Mouse (Mus musculus): ENCODE data around the gene Abhd11.
"Not testable (repeated sequence)": the region's sequence is repeated elsewhere in the genome, so short reads cannot be mapped to it uniquely, and the experiment has no call there.

Abhd11 gene

GRCm38 (mm10) chr5:135024665-135025224, 15.8 kb downstream of the Abhd11 start:
- no peak for DNase-seq

- no peak for DNase-seq
Observed at GRCm38 (mm10) chr5:135025899-135026298, 16.9 kb downstream of the Abhd11 start.

GRCm38 (mm10) chr5:135029007-135029854, 20.3 kb downstream of the Abhd11 start:
- DNase-seq = peak; percentile 65

DNA sequence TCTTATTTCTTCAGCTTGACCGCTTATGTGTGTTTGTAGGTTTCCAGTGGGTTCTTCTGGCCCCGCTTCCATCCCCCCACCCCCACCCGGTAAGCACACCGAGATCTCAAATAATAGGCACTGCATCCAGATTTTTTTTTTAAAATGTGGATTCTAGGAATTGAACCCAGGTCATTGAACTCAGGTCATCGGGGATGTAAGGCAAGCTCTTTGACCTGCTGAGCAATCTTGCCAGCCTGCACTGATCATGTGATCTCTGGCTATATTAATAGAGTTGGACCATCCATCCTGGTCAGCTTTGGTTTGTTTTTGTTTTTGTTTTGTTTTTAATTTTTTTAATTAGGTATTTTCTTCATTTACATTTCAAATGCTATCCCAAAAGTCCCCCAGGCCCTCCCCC, 23.6 kb downstream of the Abhd11 start:
- no peak for DNase-seq

- no peak for DNase-seq
Observed at GRCm38 (mm10) chr5:135034593-135034992, 25.6 kb downstream of the Abhd11 start.

DNA sequence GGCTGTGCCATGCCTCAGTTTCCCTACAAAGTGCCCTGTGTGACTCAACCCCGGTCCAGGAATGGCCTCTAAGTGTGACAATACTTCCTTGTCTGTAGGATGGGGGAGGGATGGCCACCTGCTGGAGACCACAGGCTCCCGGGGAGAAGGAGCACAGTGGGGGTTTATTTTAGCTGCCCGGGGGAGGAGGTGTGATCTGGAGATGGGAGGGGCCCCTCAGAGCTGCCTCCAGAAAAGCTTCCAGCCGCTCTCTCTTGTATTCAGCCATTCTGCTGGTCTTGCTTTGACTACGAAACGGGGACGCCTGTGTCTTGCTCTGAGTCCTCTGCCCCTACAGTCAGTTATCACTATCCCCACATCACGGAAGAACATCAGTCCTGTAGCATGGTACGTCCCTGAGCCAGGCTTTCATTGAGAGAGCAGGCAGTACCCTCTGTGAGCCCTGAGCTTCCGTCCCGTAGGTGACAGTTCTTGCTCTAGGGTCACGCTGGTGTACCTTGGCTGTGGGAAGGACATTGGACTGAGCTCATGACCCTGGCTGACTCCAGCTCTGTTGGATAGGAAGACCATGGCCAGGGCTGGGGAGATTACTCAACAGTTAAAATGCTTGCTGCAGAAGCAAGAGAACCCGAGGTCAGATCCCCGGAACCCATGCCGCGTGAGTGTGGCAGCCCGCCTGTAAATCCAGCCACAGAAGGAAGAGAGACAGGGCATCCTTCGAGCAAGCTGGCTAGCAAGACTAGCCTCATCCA, 26.8 kb downstream of the Abhd11 start:
- no peak for DNase-seq

DNA sequence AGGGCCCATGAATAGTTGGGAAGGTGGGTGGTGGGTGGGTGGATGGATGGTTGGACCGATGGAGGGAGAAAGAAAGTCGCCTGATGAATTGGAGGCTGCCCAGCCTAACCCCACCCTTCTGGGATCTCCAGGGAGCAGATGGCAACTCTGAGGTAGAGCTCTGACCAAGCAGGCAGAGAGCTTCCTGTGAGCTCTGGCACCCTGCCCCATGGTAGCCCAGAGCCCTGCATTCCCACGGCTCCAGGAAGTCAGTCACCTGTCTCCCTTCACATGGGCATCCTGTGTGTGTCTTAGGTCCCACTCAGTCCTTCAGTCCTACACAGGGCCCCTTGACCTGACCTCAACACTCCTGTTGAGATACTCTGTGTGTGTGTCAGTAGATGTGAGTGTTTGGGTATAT, 29.0 kb downstream of the Abhd11 start:
- DNase-seq = no peak

DNA sequence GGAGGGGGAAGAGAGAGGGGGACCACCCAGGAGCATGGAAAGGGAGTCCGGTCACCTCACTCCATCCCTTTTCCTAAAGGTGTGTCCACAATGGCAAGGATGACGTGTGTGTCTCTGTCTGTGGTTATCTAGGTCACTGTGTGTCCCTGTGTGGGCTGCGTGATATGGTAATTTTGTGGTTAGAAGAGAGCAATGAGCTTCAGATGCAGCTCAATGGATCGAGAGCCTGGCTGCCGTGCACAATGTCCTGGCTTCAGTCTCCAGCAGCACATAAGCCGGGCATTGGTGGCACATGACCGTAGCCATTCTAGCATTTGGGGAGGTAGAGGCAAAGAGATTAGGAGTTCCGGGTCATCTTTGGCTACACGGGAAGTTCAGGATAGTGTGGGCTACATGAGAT, 30.6 kb downstream of the Abhd11 start:
- DNase-seq = no peak

DNA sequence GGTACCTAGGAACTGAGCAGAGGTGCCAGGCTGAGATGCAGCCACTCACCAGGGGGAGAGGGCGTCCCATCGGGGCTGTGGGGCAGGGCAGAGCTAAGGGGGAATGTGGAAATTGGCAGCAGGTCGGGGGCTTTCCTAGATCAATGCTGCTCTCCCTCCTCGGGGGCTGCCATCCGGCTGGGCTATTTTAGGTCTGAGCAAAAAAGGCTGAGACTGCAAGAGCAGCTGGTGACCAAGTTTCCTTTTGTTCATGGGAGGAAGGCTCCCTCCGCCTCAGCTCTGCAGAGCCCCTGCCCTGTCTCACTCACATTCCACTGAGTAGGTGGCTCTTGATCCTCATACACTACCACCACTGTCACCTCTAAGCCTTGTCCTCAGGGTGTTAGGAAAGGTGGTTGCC, 31.1 kb downstream of the Abhd11 start:
- DNase-seq = no peak

DNA sequence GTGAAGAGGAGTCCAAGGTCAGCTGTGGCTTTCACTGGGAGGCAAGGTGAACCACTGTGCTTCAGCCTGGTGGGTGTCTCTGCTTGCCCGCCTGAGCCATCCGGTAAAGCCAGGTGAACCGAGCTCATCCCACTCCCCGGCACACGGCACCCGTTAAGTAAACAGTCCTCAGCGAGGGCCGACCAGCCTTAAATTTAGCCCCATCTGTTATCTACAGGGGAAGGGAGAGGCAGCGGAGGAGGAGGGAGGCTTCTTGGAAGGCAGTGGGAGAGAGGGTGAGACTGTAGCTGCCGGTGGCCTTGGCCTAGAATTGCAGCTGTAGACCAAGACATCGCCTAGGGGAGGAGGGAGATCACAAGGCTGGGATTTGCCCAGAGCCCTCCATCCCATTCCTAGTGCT, 31.8 kb downstream of the Abhd11 start:
- DNase-seq = no peak

DNA sequence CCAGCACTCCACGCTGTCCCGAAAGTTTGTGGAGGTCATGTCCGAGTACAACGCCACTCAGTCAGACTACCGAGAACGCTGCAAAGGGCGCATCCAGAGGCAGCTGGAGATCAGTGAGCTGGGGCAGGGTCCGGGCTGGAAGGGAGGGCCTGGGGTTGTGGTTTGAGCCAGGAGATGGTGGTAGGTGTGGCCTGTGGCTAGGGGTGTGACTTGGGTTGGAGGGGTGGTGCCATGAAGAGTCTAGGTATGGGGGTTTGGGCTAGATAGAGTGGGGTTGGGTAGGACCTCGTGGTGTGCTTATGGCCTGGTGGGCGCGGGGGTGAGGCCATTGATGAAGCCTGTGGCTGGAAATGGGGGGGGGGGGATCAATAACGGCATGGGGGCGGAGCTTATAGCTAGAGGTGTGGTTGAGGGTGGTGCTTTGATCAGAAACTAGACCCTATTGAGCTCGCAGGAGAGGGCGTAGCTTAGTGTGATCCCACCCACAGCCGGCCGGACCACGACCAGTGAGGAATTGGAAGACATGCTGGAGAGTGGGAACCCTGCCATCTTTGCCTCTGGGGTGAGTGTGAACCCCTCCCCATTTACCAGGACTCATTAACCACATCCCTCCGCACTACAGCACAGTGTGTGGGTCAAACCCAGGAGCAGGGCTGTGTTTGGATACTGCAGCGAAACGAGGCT, 33.3 kb downstream of the Abhd11 start:
- DNase-seq = no peak

GRCm38 (mm10) chr5:135044575-135044974, 35.6 kb downstream of the Abhd11 start:
- DNase-seq = no peak

DNA sequence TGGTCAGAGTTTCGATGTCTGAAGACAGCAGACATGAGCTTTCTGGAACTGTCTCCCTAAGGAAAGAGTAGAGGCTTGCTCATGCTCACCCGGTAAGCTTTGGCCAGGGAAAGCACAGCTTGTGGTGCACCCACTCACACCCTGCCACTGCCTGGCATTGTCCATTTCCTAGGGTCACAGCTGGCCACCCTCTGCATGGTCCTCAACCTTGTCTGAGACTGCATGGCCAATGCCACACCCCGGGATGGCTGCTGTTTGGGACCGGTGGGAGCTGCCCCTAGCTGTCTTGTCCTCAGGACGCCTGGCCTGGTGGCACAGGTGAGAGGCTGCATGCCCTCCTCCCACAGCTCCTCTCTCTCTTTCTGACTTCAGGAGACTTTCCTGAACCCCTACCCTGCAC, 39.6 kb downstream of the Abhd11 start:
- DNase-seq = no peak

GRCm38 (mm10) chr5:135049268-135049667, 40.3 kb downstream of the Abhd11 start:
- not testable (repeated sequence) for DNase-seq

DNA sequence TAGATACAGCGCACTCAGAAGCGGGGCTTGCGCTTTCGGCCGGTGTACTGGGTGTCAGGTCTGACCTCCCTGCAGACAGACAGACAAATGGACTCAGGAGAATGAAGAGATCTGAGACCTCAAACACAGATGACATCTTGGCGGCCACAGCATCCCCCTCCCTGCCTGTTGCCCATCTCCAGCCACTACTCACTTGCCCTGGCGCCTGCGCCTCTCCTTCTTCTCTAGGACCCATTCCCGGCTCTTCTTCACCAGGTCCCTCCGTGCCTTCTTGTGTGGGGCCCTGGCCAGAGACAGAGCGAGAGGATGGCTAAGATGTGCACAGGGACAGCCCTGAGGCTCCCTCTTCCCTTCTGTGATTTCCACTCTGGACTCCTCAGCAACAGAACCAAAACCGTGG, 44.4 kb downstream of the Abhd11 start:
- DNase-seq = no peak
